Mouse (Mus musculus): ENCODE data around the gene Arvcf.

DNA sequence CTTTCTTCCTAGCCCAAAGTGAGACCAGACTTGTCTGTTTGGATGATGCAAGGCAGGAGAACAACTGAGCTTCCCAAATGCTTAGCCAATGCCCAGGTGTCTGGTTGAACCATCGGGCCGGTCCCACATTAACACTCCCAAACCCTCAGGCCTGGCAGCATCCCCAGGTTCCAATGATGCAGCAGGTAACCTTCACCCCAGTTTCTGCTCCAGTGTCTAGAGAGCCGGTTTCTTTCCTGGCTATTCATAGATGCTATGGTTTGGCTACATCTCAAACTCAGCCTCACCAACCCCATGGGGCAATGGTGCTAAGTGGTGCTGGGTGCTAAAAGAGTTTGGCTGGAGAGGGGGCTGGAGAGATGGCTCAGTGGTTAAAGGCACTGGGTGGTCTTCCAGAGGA, 12.0 kb upstream of the Arvcf start:
- TF ChIP-seq MAFK (IDR thresholded peaks at IDR 0.05; ENCODE audit: insufficient read depth, low read depth, low read length) (no peak), CHD2 (IDR thresholded peaks at IDR 0.05; ENCODE audit: low read depth, low read length) (no peak), ZNF384 (IDR thresholded peaks at IDR 0.05; ENCODE audit: low read depth, low read length) (no peak), HCFC1 (IDR thresholded peaks at IDR 0.05; ENCODE audit: borderline replicate concordance, insufficient read depth, low read length) (no peak), ZC3H11A (IDR thresholded peaks at IDR 0.05; ENCODE audit: borderline replicate concordance, low read depth, low read length) (no peak)
